Mouse (Mus musculus): ENCODE results near the gene Acvrl1. TPM values are rescaled to one million over a fixed set of nuclear protein-coding genes. Genes with fewer than 3 reads are reported as not detected.
"Not testable (repeated sequence)": the region's sequence is repeated elsewhere in the genome, so short reads cannot be mapped to it uniquely, and the experiment has no call there.

Gene Acvrl1
- total RNA-seq, 2 experiments from 2014 or later: 12.9 to 15.0 TPM

- intact Hi-C loops (cut with DNase I; ENCODE audit: low total_unique reads): no loop called here
Measured at GRCm38 (mm10) chr15:101105496-101105994, 22.8 kb upstream of the Acvrl1 start.

GRCm38 (mm10) chr15:101106011-101106410 is 22.3 kb upstream of the Acvrl1 start:
- intact Hi-C loops (cut with DNase I; ENCODE audit: low total_unique reads): no loop called here
- DNase-seq: no peak

More at GRCm38 (mm10) chr15:101105496-101105994, 22.8 kb upstream of the Acvrl1 start:
- peak; percentile 77 for DNase-seq

- intact Hi-C loops (cut with DNase I; ENCODE audit: low total_unique reads): no loop called here
- no peak for DNase-seq
Measured at GRCm38 (mm10) chr15:101107906-101108671, 20.2 kb upstream of the Acvrl1 start.

- intact Hi-C loops (cut with DNase I; ENCODE audit: low total_unique reads): no loop called here
- DNase-seq: peak; percentile 45
Measured at GRCm38 (mm10) chr15:101113176-101113575, 15.1 kb upstream of the Acvrl1 start.

- intact Hi-C loops (cut with DNase I; ENCODE audit: low total_unique reads); DNase-seq: not testable (repeated sequence)
Measured at GRCm38 (mm10) chr15:101113778-101114177, 14.5 kb upstream of the Acvrl1 start.

GRCm38 (mm10) chr15:101115511-101116110 is 12.7 kb upstream of the Acvrl1 start, which contains the start of gene Ankrd33:
Gene Ankrd33, plus strand, starts transcription at chr15:101115755.
- DNase-seq: no peak
- intact Hi-C loops (cut with DNase I; ENCODE audit: low total_unique reads): no loop called here

- DNase-seq: no peak
- intact Hi-C loops (cut with DNase I; ENCODE audit: low total_unique reads): no loop called here
Measured at GRCm38 (mm10) chr15:101118399-101119125, 9.8 kb upstream of the Acvrl1 start.

GRCm38 (mm10) chr15:101121411-101122289 is 6.7 kb upstream of the Acvrl1 start:
- intact Hi-C loops (cut with DNase I; ENCODE audit: low total_unique reads): no loop called here
- DNase-seq: no peak

GRCm38 (mm10) chr15:101122290-101122589 is 6.1 kb upstream of the Acvrl1 start:
- intact Hi-C loops (cut with DNase I; ENCODE audit: low total_unique reads): no loop called here
- no peak for DNase-seq

GRCm38 (mm10) chr15:101123202-101123601 is 5.1 kb upstream of the Acvrl1 start:
- DNase-seq: no peak
- intact Hi-C loops (cut with DNase I; ENCODE audit: low total_unique reads): no loop called here

- intact Hi-C loops (cut with DNase I; ENCODE audit: low total_unique reads): no loop called here
- no peak for DNase-seq
Measured at GRCm38 (mm10) chr15:101125561-101125960, 2.8 kb upstream of the Acvrl1 start.

- DNase-seq: peak; percentile 74
- intact Hi-C loops (cut with DNase I; ENCODE audit: low total_unique reads): no loop called here
Measured at GRCm38 (mm10) chr15:101126876-101127544, 1.3 kb upstream of the Acvrl1 start.

- intact Hi-C loops (cut with DNase I; ENCODE audit: low total_unique reads): no loop called here
Measured at GRCm38 (mm10) chr15:101129412-101129811, 1.1 kb downstream of the Acvrl1 start.

GRCm38 (mm10) chr15:101131498-101131897 is 3.2 kb downstream of the Acvrl1 start:
- DNase-seq: no peak

More at GRCm38 (mm10) chr15:101129412-101129811, 1.1 kb downstream of the Acvrl1 start:
- no peak for DNase-seq

GRCm38 (mm10) chr15:101132041-101132440 is 3.7 kb downstream of the Acvrl1 start:
- intact Hi-C loops (cut with DNase I; ENCODE audit: low total_unique reads): no loop called here
- DNase-seq: no peak

More at GRCm38 (mm10) chr15:101131498-101131897, 3.2 kb downstream of the Acvrl1 start:
- intact Hi-C loops (cut with DNase I; ENCODE audit: low total_unique reads): no loop called here

GRCm38 (mm10) chr15:101132761-101133160 is 4.4 kb downstream of the Acvrl1 start:
- DNase-seq: no peak
- intact Hi-C loops (cut with DNase I; ENCODE audit: low total_unique reads): no loop called here

GRCm38 (mm10) chr15:101133993-101134704 is 5.8 kb downstream of the Acvrl1 start:
- no peak for DNase-seq
- intact Hi-C loops (cut with DNase I; ENCODE audit: low total_unique reads): no loop called here

- DNase-seq: no peak
- intact Hi-C loops (cut with DNase I; ENCODE audit: low total_unique reads): no loop called here
Measured at GRCm38 (mm10) chr15:101135405-101135804, 7.1 kb downstream of the Acvrl1 start.
